Mouse (Mus musculus) spleen, postnatal 4 days (tissue): ENCODE results near the gene Usp36.

Experiments used
- DNase-seq, 2 experiments: peaks; one replicate each; pipeline ENCODE4 v3.0.0; 2022; ENCODE audit warnings: low spot score in 2 of 2

Gene Usp36

DNA sequence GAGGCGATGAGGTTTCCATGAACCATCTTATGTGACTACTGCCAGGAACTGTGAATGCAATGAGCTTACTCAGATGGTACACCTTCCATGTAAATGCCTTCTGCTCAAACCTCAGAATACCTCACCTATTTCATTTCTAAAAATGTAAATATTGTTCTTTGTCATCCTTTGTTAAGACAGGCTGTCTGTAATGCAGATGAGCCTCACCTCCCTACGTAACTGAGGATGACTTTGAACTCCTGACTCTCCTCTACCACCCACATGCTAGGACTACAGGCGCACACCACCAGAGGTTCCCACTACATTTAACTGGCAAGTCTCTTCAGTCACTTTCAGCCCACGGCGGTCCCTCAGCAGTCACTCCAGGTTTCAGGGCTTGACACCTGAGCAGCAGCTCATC is 67.1 kb downstream of the Usp36 start:
- DNase-seq = no peak

DNA sequence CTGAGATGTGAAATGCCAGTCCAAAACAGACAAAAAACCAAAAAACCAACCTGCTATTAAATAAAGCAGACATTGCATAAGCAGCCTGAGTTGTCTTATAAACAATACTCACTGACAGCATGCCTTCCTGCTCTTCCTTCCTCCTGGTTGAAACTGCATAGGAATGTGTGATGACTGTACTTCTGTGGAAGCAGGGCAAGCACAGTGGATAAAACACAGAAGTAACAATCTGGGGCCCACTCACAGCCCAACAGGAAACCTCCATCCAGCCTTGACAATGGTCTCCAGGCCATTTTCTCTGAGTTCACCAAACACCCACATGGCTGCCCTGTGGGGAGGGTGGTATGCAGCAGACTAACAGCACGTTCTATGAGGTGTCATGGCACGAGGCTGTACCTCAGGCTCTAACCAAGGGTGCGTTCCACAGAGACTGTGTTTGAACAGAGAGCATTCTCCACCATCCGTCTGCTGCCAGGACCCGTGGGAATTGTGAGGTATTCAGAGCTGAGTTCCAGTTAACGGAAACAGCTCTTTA is 67.6 kb downstream of the Usp36 start:
- DNase-seq = no peak

DNA sequence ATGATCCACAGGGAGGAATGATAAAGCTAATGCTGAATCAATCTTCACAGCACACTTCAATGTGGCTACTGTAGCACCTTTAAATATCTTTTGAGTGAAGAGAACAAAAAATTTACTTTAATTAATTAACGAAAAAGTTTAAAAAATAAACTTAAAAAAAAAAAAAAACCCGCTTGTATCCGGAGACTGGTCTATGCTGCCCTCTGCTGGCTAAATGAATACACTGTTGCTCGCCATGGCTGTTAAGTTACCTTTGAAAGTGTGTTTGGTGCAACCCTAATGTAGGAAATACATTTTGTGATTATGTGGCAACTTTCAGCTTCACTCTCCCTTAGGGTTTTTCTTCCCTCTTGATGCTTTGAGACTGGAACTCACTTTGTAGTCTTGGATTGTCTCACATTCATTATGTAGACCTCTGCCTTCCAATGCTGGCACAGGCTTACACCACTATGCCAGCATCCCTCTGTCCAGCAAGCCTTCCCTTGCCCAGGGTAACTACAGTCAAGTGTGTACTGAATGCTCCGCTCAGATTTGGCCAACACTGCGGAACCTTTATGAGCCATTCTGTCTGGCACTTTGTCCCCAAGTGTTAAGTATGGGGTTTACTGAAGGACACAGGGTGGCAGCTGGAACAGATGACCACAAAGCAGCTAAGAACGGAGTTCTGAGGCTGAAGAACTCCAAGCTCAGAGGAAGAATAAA is 69.3 kb downstream of the Usp36 start:
- peak; percentile 58 to 79 for DNase-seq

DNA sequence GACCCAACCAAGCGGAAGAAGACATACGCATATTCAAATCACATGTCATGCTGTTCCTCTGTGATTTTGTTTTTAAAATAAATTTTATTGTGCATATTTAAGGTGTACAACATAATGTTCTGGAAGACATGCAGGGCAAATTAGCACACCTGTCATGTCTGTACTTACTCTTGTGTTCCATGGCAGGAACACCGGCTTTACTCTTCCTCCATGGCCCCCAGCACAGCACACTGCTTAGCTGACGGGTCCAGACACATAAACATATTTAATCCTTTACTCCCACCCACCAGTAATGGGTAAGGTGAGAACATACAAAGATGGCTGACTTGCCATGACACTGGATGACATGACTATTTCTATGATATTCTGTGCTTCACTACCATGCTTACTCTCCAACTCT is 71.0 kb downstream of the Usp36 start:
- DNase-seq = no peak

DNA sequence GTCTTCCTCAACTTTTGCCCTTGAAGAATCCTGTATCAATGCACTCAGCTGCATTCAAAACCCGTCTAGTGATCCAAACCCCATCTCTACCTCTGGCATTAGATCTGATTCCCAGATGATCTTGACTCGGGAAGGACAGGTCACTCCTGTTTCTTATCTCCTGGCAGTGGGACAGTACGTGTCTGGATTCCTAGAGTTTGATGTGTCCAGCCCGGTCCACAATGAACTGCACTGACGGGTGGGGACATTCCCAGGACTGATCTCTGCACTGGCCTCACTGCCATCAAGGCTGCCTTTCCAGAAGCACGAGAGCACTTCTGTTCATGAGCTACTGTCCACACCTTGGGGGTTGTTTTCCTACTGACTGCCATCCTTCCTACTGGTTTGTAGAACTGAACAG is 73.6 kb downstream of the Usp36 start:
- DNase-seq = no peak

DNA sequence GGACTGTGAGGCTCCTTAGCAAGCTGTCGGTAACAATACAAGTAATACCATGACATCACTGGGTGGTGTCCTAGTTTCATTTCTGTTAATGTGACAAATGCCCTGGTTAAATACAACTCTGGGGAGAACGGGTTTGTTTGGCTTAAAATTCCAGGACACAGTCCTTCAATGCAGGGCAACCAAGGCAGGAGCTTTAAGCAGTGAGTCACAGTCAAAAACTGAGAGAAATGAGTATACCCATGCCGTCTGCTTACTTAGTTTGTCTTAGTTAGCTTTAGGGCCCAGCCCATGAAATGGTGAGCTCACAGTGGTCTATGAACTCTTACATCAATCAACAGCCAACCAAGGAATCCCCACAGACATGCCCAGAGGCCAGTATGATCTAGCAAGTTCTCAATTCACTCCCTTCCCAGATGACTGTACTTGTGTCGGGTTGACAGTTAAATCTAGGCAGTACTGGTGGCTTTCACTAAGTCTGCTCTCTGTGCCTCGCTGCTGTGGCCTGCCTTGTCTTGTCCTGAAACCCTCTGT is 74.1 kb downstream of the Usp36 start:
- DNase-seq = no peak

DNA sequence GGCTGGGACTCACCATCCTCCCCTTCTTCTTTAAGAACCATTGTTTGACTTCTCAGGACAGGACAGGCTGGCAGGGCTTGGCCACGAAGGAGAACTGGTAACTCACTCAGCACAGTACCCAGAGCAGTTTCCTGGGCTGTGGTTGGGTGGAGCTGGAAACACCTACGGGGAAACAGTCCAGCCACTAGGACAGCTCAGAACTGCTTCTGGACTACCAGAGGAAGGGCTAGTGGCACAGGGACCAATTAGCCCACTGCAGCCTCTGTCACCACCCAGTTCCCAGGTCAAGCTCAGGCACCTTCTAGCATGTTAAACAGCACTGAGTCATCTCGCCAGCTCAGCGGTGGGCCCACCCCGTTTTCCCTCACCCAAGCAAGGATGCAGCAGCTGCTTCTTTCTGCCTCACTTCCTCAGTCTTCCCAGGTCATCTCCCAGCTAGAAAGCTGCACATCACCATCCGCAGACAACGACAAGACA is 77.4 kb downstream of the Usp36 start:
- DNase-seq = peak in 1 of 2 experiments; percentile 22

DNA sequence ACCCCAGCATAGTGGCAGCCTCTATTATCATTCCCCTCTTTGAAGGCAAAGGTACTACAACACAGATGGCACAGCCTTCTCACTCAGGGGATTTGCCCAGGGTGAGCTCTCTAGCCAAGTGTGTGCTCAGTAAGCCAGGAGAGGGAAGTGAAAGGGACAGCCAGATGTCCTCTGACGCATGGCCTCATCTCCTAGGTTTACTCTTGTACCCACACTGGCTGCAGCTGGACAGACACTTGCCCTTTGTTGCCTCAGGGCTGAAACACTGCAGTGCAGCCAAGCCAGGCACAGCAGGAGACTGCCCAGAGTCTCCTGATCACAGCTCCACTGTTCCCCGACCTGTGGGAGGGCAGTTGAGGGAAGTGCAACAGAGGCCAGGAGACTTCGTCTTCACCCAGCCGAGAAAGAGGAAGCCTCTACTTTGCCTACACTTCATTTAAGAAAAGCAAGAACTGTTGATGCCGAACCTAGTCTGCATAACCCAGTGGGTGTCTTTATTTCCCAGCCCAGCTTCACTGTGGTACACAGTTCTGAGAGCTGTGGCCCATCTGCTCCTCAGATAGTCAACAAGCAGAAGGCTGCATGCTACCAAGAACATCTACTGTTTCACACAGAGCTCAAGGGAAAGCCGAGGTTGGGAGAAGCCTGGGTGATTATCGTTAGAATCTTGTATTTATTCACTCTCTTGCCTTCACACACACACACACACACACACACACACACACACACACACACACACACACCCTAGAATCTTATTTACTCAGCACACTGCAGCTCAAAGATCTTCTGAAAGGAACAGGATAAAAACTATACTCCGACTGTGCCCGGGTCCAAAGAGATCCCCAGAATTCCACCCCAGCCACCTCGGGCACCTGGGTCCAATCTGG is 78.1 kb downstream of the Usp36 start:
- peak; percentile 43 to 75 for DNase-seq

DNA sequence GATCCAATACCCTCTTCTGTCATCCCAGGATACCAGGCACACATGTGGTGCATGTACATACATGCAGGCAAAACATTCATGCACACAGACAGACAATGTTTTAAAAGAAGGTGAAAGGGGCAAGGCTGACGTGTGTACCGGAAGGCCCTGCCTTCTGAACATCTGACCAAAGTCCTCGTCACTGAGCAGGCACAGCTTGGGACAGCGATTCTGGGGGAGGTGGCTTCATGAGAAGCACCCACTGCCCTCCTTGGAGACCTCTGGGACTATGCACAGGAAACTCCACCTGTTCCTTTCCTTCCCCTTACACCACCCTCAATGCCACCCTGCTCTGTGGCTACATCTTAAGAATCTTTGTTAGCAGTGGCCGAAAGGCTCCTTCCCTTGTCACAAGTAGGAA is 79.1 kb downstream of the Usp36 start:
- DNase-seq = no peak

DNA sequence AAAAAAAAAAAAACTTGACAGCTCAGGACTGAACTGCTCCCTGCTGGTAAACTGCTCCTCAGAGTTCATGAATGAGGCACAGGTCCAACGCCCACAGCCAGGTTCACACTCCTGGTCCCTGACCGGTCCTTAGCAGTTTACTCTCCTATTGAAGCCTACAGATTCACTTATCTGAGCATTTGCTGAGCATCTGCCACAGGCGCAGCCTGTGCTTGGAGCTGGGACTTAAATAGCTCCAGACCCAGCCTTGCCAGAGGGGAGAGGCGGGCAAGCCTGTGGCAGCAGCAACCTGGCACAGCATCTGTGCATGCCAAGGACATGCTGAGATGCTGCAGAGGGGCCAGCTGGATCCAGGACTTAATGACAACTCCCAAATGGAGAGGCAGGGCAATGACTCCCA is 79.9 kb downstream of the Usp36 start:
- no peak for DNase-seq
